Mouse (Mus musculus): ENCODE measurements around the gene Tysnd1.

DNA sequence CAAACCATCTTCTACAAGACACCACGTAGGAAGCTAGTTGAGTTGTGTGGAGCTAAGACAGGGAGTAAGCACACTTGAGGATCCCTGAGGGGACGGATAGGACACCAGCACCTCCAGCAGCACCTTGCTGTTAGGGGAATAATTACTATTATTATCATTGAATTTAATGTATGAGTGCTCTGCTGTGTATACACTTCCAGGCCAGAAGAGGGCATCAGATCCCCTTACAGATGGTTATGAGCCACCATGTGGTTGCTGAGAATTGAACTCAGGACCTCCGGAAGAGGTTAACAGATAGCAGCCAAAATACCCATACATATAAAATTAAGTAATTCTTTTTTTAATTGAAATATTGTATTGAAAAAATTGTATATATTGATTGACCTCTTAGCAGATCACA, 24.6 kb upstream of the Tysnd1 start:
- TF ChIP-seq GATA1 (IDR thresholded peaks at IDR 0.05; ENCODE audit: borderline replicate concordance, low read length) (no peak), CTCF (IDR thresholded peaks at IDR 0.05; ENCODE audit: low read depth, low read length) (no peak), TAL1 (conservative IDR thresholded peaks at IDR 0.05; ENCODE audit: low read depth, low read length) (no peak)

Measured in G1E (cell line).